Mouse (Mus musculus) ovary, postnatal 14 days (tissue): ENCODE data around the gene Pola1.

Source experiments
- DNase-seq: peaks from one replicate; pipeline ENCODE4 v3.0.0; 2022; ENCODE audit warnings: low spot score

Gene Pola1

GRCm38 (mm10) chrX:93631657-93632449, at the start of gene Pola1:
TSS of gene Pola1 (minus strand) at chrX:93632155.
- peak; percentile 57 for DNase-seq

- DNase-seq, result no peak
Measured at GRCm38 (mm10) chrX:93676228-93676627, 44.3 kb upstream of the Pola1 start.

- peak; percentile 11 for DNase-seq
Measured at GRCm38 (mm10) chrX:93674836-93675795, 43.2 kb upstream of the Pola1 start.

- no peak for DNase-seq
Measured at GRCm38 (mm10) chrX:93674432-93674831, 42.5 kb upstream of the Pola1 start.

- no peak for DNase-seq
Measured at GRCm38 (mm10) chrX:93664787-93665186, 32.8 kb upstream of the Pola1 start.

- no peak for DNase-seq
Measured at GRCm38 (mm10) chrX:93663919-93664586, 32.1 kb upstream of the Pola1 start.

GRCm38 (mm10) chrX:93655153-93655552, 23.2 kb upstream of the Pola1 start:
- no peak for DNase-seq

GRCm38 (mm10) chrX:93654218-93655002, 22.5 kb upstream of the Pola1 start, which contains the start of gene Pcyt1b:
TSS of gene Pcyt1b (plus strand) at chrX:93654863.
- DNase-seq, result no peak

GRCm38 (mm10) chrX:93650738-93651137, 18.8 kb upstream of the Pola1 start:
- DNase-seq, result no peak

GRCm38 (mm10) chrX:93644022-93644421, 12.1 kb upstream of the Pola1 start:
- no peak for DNase-seq

- DNase-seq, result no peak
Measured at GRCm38 (mm10) chrX:93643600-93643999, 11.6 kb upstream of the Pola1 start.

GRCm38 (mm10) chrX:93634861-93635375, 3.0 kb upstream of the Pola1 start:
- DNase-seq, result no peak

- no peak for DNase-seq
Measured at GRCm38 (mm10) chrX:93630256-93630655, 1.7 kb downstream of the Pola1 start.

GRCm38 (mm10) chrX:93602214-93602613, 29.7 kb downstream of the Pola1 start:
- no peak for DNase-seq

- DNase-seq, result no peak
Measured at GRCm38 (mm10) chrX:93594283-93594682, 37.7 kb downstream of the Pola1 start.

- DNase-seq, result no peak
Measured at GRCm38 (mm10) chrX:93580931-93581330, 51.0 kb downstream of the Pola1 start.

GRCm38 (mm10) chrX:93557171-93557570, 74.8 kb downstream of the Pola1 start:
- DNase-seq, result no peak

- no peak for DNase-seq
Measured at GRCm38 (mm10) chrX:93539779-93540178, 92.2 kb downstream of the Pola1 start.

- DNase-seq, result no peak
Measured at GRCm38 (mm10) chrX:93502865-93503353, 129.0 kb downstream of the Pola1 start.

GRCm38 (mm10) chrX:93497597-93497996, 134.4 kb downstream of the Pola1 start:
- DNase-seq, result no peak

GRCm38 (mm10) chrX:93465711-93466110, 166.2 kb downstream of the Pola1 start:
- no peak for DNase-seq
